Mouse (Mus musculus) ES-Bruce4 (cell line): ENCODE results near the gene Snx12. TPM values are rescaled to one million over a fixed set of nuclear protein-coding genes. Genes with fewer than 3 reads are reported as not detected.

ENCODE experiments used
- H3K27ac ChIP-seq: 2 replicates; pipeline ENCODE4 v1.5.1; 2012; ENCODE audit warnings: low read length, inconsistent platforms; ENCODE audit not compliant: insufficient read depth
- H3K27me3 ChIP-seq: 2 replicates; pipeline ENCODE4 v1.6.1; 2012; ENCODE audit warnings: mild to moderate bottlenecking, low read length, inconsistent platforms; ENCODE audit not compliant: control insufficient read depth, poor library complexity, insufficient read depth, severe bottlenecking
- H3K36me3 ChIP-seq: 2 replicates; pipeline ENCODE4 v1.6.1; 2012; ENCODE audit warnings: inconsistent platforms, mild to moderate bottlenecking, low read length, moderate library complexity; ENCODE audit not compliant: control insufficient read depth, poor library complexity, insufficient read depth, severe bottlenecking
- H3K4me1 ChIP-seq: one replicate; pipeline ENCODE4 v1.8.1; 2011; ENCODE audit warnings: low read length; ENCODE audit not compliant: control insufficient read depth, insufficient read depth
- H3K4me3 ChIP-seq: 2 replicates; pipeline ENCODE4 v1.5.1; 2011; ENCODE audit warnings: low read depth, mild to moderate bottlenecking, low read length
- H3K9ac ChIP-seq: 2 replicates; pipeline ENCODE4 v1.6.1; 2012; ENCODE audit warnings: low read depth, mild to moderate bottlenecking, inconsistent platforms; ENCODE audit not compliant: poor library complexity, severe bottlenecking
- H3K9me3 ChIP-seq: replicated peaks from 2 replicates; pipeline ENCODE4 v1.6.1; 2012; ENCODE audit warnings: mild to moderate bottlenecking, low read length, inconsistent platforms; ENCODE audit not compliant: control insufficient read depth, poor library complexity, insufficient read depth, severe bottlenecking
- CTCF ChIP-seq: IDR thresholded peaks from one replicate; pipeline ENCODE4 v1.8.1; 2011; ENCODE audit warnings: low read depth, low read length
- EP300 ChIP-seq: IDR thresholded peaks from 2 replicates; pipeline ENCODE4 v1.6.1; 2011; ENCODE audit warnings: low read depth, low read length; ENCODE audit not compliant: insufficient read depth
- POLR2A ChIP-seq: IDR thresholded peaks from one replicate; pipeline ENCODE4 v1.8.1; 2011; ENCODE audit warnings: low read length; ENCODE audit not compliant: insufficient read depth
- polyA plus RNA-seq: library from polyadenylated mRNA; stranded (reverse); fragments of >200 nt; gene quantifications from 2 replicates; pipeline ENCODE4 v1.2.4, GENCODE M21; 2011; ENCODE audit warnings: low read depth; ENCODE audit not compliant: missing spikeins, insufficient read depth, insufficient read length

The Snx12 gene
- polyA plus RNA-seq, 1 experiment: 49.9 TPM

- Histone ChIP-seq H3K27ac (no peak overlapping the region), H3K9ac (no peak overlapping the region), H3K27me3 (no peaks in the 10 kb centered on the region), H3K4me3 (no peak overlapping the region), H3K4me1 (no peaks in the 10 kb centered on the region), H3K9me3 (no peaks in the 10 kb centered on the region), H3K36me3 (no peaks in the 10 kb centered on the region)
- TF ChIP-seq POLR2A (no peak), CTCF (no peak), EP300 (no peak)
Observed at GRCm38 (mm10) chrX:101189285-101189684, 33.1 kb downstream of the Snx12 start.

DNA sequence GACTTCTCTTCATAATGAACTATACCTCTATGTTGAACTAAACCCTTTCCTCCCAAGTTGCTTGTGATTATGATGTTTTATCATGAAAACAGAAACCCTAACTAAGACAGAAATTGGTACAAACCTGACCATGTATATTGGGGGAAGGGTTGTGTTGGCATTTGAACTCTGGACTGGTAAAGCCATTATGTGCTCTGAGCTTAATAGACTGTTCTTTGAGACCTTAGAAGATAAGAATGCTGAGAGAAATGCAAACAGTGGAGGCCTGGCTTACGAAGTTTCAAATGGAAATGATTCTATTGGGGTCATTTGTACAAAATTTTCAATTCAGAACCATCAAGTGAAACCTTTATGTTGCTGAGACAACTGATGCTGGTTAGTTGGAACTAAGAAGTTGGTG is 34.7 kb downstream of the Snx12 start:
- no peak overlapping the region for H3K27ac ChIP-seq
- no peak for TF ChIP-seq EP300
- TF ChIP-seq POLR2A: no peak
- TF ChIP-seq CTCF: no peak
- no peak overlapping the region for H3K9ac ChIP-seq
- H3K9me3 ChIP-seq: no peaks in the 10 kb centered on the region
- no peak overlapping the region for H3K4me3 ChIP-seq
- no peaks in the 10 kb centered on the region for H3K4me1 ChIP-seq
- no peaks in the 10 kb centered on the region for H3K36me3 ChIP-seq
- no peaks in the 10 kb centered on the region for H3K27me3 ChIP-seq

GRCm38 (mm10) chrX:101173388-101173787 is 49.0 kb downstream of the Snx12 start:
- Histone ChIP-seq H3K27me3 (no peaks in the 10 kb centered on the region), H3K4me1 (no peaks in the 10 kb centered on the region), H3K36me3 (no peaks in the 10 kb centered on the region), H3K27ac (no peak overlapping the region), H3K4me3 (no peak overlapping the region), H3K9me3 (no peaks in the 10 kb centered on the region), H3K9ac (no peak overlapping the region)
- no peak for TF ChIP-seq CTCF
- TF ChIP-seq EP300: no peak
- no peak for TF ChIP-seq POLR2A

DNA sequence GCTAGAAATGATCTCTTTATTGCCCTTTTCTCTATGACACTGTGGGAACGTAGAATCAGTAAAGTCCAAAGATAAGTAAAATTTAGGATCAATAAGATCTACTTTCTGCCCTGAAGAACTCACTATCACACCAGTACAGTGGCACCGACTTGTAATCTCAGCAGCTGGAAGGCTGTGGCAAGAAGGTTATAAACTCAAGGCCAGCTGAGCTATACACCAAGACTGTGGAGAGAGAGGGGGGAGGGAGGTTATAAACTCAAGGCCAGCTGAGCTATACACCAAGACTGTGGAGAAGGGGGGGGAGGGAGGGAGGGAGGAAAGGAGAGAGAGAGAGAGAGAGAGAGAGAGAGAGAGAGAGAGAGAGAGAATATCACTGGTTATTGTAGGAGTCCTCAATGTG is 53.9 kb downstream of the Snx12 start:
- Histone ChIP-seq H3K27me3 (no peaks in the 10 kb centered on the region), H3K9ac (no peak overlapping the region), H3K27ac (no peak overlapping the region), H3K36me3 (no peaks in the 10 kb centered on the region), H3K4me1 (no peaks in the 10 kb centered on the region), H3K9me3 (no peaks in the 10 kb centered on the region), H3K4me3 (no peak overlapping the region)
- no peak for TF ChIP-seq CTCF
- no peak for TF ChIP-seq EP300
- no peak for TF ChIP-seq POLR2A

DNA sequence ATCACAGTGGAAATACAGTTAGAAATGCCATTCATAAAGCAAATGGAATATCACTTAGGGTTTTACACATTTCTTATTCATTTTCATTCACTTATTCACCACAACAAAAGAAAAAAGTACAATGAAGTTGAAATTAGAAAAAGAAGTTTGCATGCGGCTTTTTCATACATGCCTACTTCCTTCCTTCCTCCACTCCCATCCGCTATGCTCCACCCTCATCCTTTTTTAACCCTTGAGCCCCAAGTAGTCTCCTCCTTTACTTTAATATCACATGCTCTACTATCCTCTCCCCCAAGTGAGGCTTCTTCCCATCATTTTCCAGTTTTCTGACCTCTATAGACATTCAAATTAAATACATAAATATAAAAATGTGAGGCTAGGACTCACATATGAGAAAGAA is 58.6 kb downstream of the Snx12 start:
- Histone ChIP-seq H3K9me3 (no peaks in the 10 kb centered on the region), H3K9ac (no peak overlapping the region), H3K27ac (no peak overlapping the region), H3K4me3 (no peak overlapping the region), H3K36me3 (no peaks in the 10 kb centered on the region), H3K4me1 (no peaks in the 10 kb centered on the region), H3K27me3 (no peaks in the 10 kb centered on the region)
- TF ChIP-seq POLR2A (no peak), CTCF (no peak), EP300 (no peak)

DNA sequence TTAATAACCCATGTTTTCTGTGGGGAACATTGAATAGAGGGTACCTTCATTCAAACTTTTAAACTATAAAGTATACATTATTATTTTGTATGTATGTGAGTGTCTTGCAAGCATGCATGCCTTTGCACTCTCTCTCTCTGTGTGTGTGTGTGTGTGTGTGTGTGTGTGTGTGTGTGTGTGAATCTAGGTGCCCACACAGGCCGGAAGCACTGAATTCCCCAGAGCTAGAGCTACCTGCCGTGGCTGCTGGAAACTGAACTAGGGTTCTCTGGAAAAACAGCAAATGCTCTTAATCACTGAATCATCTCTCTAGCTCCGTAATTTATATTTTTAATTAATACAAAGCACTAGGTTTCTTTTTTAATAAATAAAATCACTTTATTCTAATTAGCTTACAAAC is 59.1 kb downstream of the Snx12 start:
- H3K9me3 ChIP-seq: no peaks in the 10 kb centered on the region
- no peaks in the 10 kb centered on the region for H3K36me3 ChIP-seq
- TF ChIP-seq POLR2A (no peak), CTCF (no peak), EP300 (no peak)
- no peak overlapping the region for H3K4me3 ChIP-seq
- no peak overlapping the region for H3K9ac ChIP-seq
- H3K4me1 ChIP-seq: no peaks in the 10 kb centered on the region
- no peak overlapping the region for H3K27ac ChIP-seq
- H3K27me3 ChIP-seq: no peaks in the 10 kb centered on the region

DNA sequence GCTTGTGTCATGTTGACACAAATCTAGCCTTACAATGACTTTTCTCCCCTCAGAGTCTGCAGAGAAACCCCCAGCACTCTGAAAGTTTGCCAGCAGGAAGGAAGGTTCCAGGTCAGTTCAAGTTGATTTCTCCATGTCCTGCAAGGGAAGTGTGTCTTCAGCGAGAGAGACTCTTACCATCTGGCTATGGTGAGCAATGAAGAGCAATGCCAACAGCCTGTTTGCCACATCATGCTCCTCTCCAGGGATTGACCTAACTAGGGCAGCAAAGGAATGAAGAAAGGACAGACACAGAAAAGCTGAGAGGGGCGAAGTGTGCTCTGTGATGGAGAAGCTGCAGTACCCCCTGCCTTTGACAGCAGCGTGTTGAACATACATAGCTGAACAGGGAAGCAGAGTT is 59.8 kb downstream of the Snx12 start:
- TF ChIP-seq POLR2A (no peak), CTCF (no peak), EP300 (no peak)
- Histone ChIP-seq H3K9me3 (no peaks in the 10 kb centered on the region), H3K4me3 (no peak overlapping the region), H3K4me1 (no peaks in the 10 kb centered on the region), H3K27me3 (no peaks in the 10 kb centered on the region), H3K36me3 (no peaks in the 10 kb centered on the region), H3K27ac (no peak overlapping the region), H3K9ac (no peak overlapping the region)
